8 mouse cellular contexts compared by ENCODE assay signal in the genomic region with DNA sequence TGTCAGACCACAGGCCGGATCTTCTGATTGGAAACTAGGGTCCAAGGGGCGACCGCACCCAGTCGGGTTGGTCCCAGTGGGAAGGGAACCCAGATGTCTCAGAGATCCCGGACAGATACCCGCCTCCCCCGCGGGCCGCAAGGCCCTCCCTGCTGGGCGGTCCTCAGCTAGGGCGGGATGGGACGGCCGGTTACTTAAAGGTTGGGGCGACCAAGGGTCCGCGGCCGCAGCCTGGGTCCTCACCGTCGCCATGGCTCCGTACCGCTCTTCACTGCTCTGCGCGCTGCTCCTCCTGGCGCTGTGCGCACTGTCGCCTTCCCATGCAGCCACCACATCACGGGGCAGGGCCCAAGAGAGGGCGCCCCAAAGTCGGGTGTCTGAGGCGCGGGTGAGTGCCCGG. TPM values are rescaled to one million over a fixed set of nuclear protein-coding genes. Genes with fewer than 3 reads are reported as not detected.
A peak's percentile ranks its signal among the peaks of the same experiment; 100 is the strongest.
DNase-seq lines count a peak whose midpoint lies in the region; ATAC-seq and TF ChIP-seq lines count a peak whose summit lies in the region.

No protein-coding gene starts in this region.

- no peak for TF ChIP-seq CTCF in kidney, adult 2 months (conservative IDR thresholded peaks at IDR 0.05; ENCODE audit: insufficient read depth, insufficient read length, low read depth, low read length)
- TF ChIP-seq CTCF in liver, adult 2 months (IDR thresholded peaks at IDR 0.05; ENCODE audit: low read depth, low read length), result no peak

- no peak overlapping the region for H3K9ac ChIP-seq in forebrain, embryonic 16.5 days (replicated peaks; ENCODE audit: low read depth, low read length)
- no peak overlapping the region for H3K9ac ChIP-seq in liver, adult 2 months (ENCODE audit: low read depth, low read length)
- H3K9ac ChIP-seq in midbrain, embryonic 14.5 days (replicated peaks; ENCODE audit: low read length), result no peak overlapping the region

- 16% methylated on average over 32 of the region's 32 CpGs for WGBS in kidney, adult 2 months
- 3% methylated on average over 32 of the region's 32 CpGs for WGBS in forebrain, embryonic 16.5 days
- WGBS in liver, adult 2 months, result 3% methylated on average over 32 of the region's 32 CpGs
- 2% methylated on average over 32 of the region's 32 CpGs for WGBS in midbrain, embryonic 14.5 days

- no peak for ATAC-seq in forebrain, embryonic 16.5 days
- no peak for ATAC-seq in midbrain, embryonic 14.5 days (ENCODE audit: low FRiP score, low TSS enrichment)

- peak overlapping the region; percentile 3; the same call in 1 of the 2 replicates for H3K4me3 ChIP-seq in kidney, adult 2 months (ENCODE audit: insufficient read depth, low read depth, low read length)
- peak overlapping the region; percentile 19 for H3K4me3 ChIP-seq in forebrain, embryonic 16.5 days (replicated peaks; ENCODE audit: low read length)
- H3K4me3 ChIP-seq in liver, adult 2 months (ENCODE audit: insufficient read depth, low read depth, low read length), result peak overlapping the region; percentile 14; the same call in 1 of the 2 replicates
- H3K4me3 ChIP-seq in midbrain, embryonic 14.5 days (replicated peaks; ENCODE audit: low read depth, low read length), result no peak overlapping the region

- H3K79me2 ChIP-seq in liver, adult 2 months (ENCODE audit: control insufficient read depth, insufficient read depth, low read length), result no peaks in the 10 kb centered on the region

- DNase-seq in kidney, adult 2 months, result peak; percentile 39
- no peak for DNase-seq in kidney, adult 18-20 months
- DNase-seq in heart, postnatal 4 days, result peak; percentile 52
- no peak for DNase-seq in liver, adult 2 months (ENCODE audit: extremely low read depth, low read depth, low spot score)
- peak; percentile 27 for DNase-seq in midbrain, embryonic 14.5 days
- no peak for DNase-seq in layer of hippocampus, postnatal 36 days
- DNase-seq in left cerebral cortex, postnatal 4 days, result no peak

- H3K27ac ChIP-seq in kidney, adult 2 months (ENCODE audit: insufficient read depth, low read depth, low read length), result no peak overlapping the region
- H3K27ac ChIP-seq in forebrain, embryonic 16.5 days (ENCODE audit: low read length), result no peak overlapping the region
- no peak overlapping the region for H3K27ac ChIP-seq in liver, adult 2 months (replicated peaks; ENCODE audit: insufficient read depth, low read depth, low read length)
- H3K27ac ChIP-seq in midbrain, embryonic 14.5 days (replicated peaks; ENCODE audit: low read depth, low read length), result no peak overlapping the region

- H3K4me1 ChIP-seq in kidney, adult 2 months (ENCODE audit: control insufficient read depth, insufficient read depth, low read length), result peaks cover 6% of the 10 kb centered on the region
- peaks cover 4% of the 10 kb centered on the region; the same call in 1 of the 2 replicates for H3K4me1 ChIP-seq in forebrain, embryonic 16.5 days (replicated peaks; ENCODE audit: control insufficient read depth, insufficient read depth, low read length)
- peaks cover 13% of the 10 kb centered on the region for H3K4me1 ChIP-seq in liver, adult 2 months (ENCODE audit: control insufficient read depth, insufficient read depth, low read length)
- H3K4me1 ChIP-seq in midbrain, embryonic 14.5 days (ENCODE audit: control insufficient read depth, insufficient read depth, low read length), result peaks cover 5% of the 10 kb centered on the region

- H3K9me3 ChIP-seq in forebrain, embryonic 16.5 days (ENCODE audit: control insufficient read depth, low read length), result no peaks in the 10 kb centered on the region
- H3K9me3 ChIP-seq in midbrain, embryonic 14.5 days (ENCODE audit: control insufficient read depth, low read length), result no peaks in the 10 kb centered on the region

- no peaks in the 10 kb centered on the region for H3K36me3 ChIP-seq in kidney, adult 2 months (ENCODE audit: control insufficient read depth, insufficient read depth, low read length)
- no peaks in the 10 kb centered on the region for H3K36me3 ChIP-seq in forebrain, embryonic 16.5 days (ENCODE audit: control insufficient read depth, insufficient read depth)
- no peaks in the 10 kb centered on the region for H3K36me3 ChIP-seq in liver, adult 2 months (ENCODE audit: control insufficient read depth, insufficient read depth, low read length)
- no peaks in the 10 kb centered on the region for H3K36me3 ChIP-seq in midbrain, embryonic 14.5 days (ENCODE audit: control insufficient read depth, insufficient read depth, low read length)

- TF ChIP-seq POLR2A in kidney, adult 2 months (IDR thresholded peaks at IDR 0.05; ENCODE audit: low read depth, low read length), result no peak
- TF ChIP-seq POLR2A in liver, adult 2 months (IDR thresholded peaks at IDR 0.05; ENCODE audit: extremely low read depth, insufficient read depth, low read length), result no peak

- H3K27me3 ChIP-seq in kidney, adult 2 months (replicated peaks; ENCODE audit: control insufficient read depth, insufficient read depth, low read length), result no peaks in the 10 kb centered on the region
- H3K27me3 ChIP-seq in forebrain, embryonic 16.5 days (replicated peaks; ENCODE audit: control insufficient read depth, insufficient read depth, low read length), result peaks cover 19% of the 10 kb centered on the region
- no peaks in the 10 kb centered on the region for H3K27me3 ChIP-seq in liver, adult 2 months (ENCODE audit: control insufficient read depth, insufficient read depth, low read length)
- peaks cover 24% of the 10 kb centered on the region for H3K27me3 ChIP-seq in midbrain, embryonic 14.5 days (ENCODE audit: control insufficient read depth, insufficient read depth, low read length)

- peak overlapping the region; percentile 41 for H3K4me2 ChIP-seq in forebrain, embryonic 16.5 days (ENCODE audit: low read length)
- H3K4me2 ChIP-seq in midbrain, embryonic 14.5 days (ENCODE audit: low read length), result peak overlapping the region; percentile 46

- intact Hi-C loops in left cerebral cortex, postnatal 4 days (cut with DNase I), result no loop called here

RNA-seq across cellular contexts. Expression of a gene that starts 26.0 kb away (rescaled TPM):
- 269 and 357 TPM in 2 replicates for polyA plus RNA-seq in kidney, adult 2 months (2012; rRNA removed)
- 16.7 and 22.3 TPM in 2 replicates for polyA plus RNA-seq in forebrain, embryonic 16.5 days (2015; fragmentation: Nextera tagmentation; extraction: Ambion mirVana)
- total RNA-seq in heart, postnatal 4 days (2021), result 100 to 1,000 TPM; 164 to 171 TPM
- total RNA-seq in liver, adult 2 months (2014; rRNA removed), result 16.9 and 22.8 TPM in 2 replicates
- polyA plus RNA-seq in liver, adult 2 months (2012; rRNA removed), result 20.9 and 22.5 TPM in 2 replicates
- 8.8 and 18.9 TPM in 2 replicates for polyA plus RNA-seq in midbrain, embryonic 14.5 days (2014; fragmentation: Nextera tagmentation; extraction: Ambion mirVana)
- total RNA-seq in layer of hippocampus, postnatal 36 days (2021), result 10 to 100 TPM; 73.3 to 75.0 TPM
- 10 to 100 TPM; 20.0 to 20.7 TPM for total RNA-seq in left cerebral cortex, postnatal 4 days (2021)

RNA-seq across cellular contexts. Expression of a gene that starts 54.6 kb away (rescaled TPM):
- polyA plus RNA-seq in kidney, adult 2 months (2012; rRNA removed), result 16.0 and 18.8 TPM in 2 replicates
- 10.8 and 11.1 TPM in 2 replicates for polyA plus RNA-seq in forebrain, embryonic 16.5 days (2015; fragmentation: Nextera tagmentation; extraction: Ambion mirVana)
- total RNA-seq in heart, postnatal 4 days (2021), result 10 to 100 TPM; 48.1 to 52.2 TPM
- 42.4 and 46.7 TPM in 2 replicates for total RNA-seq in liver, adult 2 months (2014; rRNA removed)
- polyA plus RNA-seq in liver, adult 2 months (2012; rRNA removed), result 34.2 and 40.3 TPM in 2 replicates
- polyA plus RNA-seq in midbrain, embryonic 14.5 days (2014; fragmentation: Nextera tagmentation; extraction: Ambion mirVana), result 7.2 and 11.2 TPM in 2 replicates
- 1 to 10 TPM; 8.6 to 8.7 TPM for total RNA-seq in layer of hippocampus, postnatal 36 days (2021)
- total RNA-seq in left cerebral cortex, postnatal 4 days (2021), result 10 to 100 TPM in 1 of 2 experiments, 1 to 10 TPM in 1; 7.0 to 10.5 TPM

Comparison
In these comparisons a context has a peak if more than half of its experiments do, and no peak if none do; other contexts are left out.
1. DNase-seq: peak in kidney, adult 2 months (single experiment), heart, postnatal 4 days (single experiment) and midbrain, embryonic 14.5 days (single experiment); none in kidney, adult 18-20 months (single experiment), liver, adult 2 months (single experiment), layer of hippocampus, postnatal 36 days (0 of 2) and left cerebral cortex, postnatal 4 days (single experiment).